Mouse (Mus musculus): ENCODE data around the gene Irgm1. TPM values are rescaled to one million over a fixed set of nuclear protein-coding genes. Genes with fewer than 3 reads are reported as not detected.
"Not testable (repeated sequence)": the region's sequence is repeated elsewhere in the genome, so short reads cannot be mapped to it uniquely, and the experiment has no call there.

Irgm1 gene
- polyA plus RNA-seq, 1 experiment: 20.0 TPM

DNA sequence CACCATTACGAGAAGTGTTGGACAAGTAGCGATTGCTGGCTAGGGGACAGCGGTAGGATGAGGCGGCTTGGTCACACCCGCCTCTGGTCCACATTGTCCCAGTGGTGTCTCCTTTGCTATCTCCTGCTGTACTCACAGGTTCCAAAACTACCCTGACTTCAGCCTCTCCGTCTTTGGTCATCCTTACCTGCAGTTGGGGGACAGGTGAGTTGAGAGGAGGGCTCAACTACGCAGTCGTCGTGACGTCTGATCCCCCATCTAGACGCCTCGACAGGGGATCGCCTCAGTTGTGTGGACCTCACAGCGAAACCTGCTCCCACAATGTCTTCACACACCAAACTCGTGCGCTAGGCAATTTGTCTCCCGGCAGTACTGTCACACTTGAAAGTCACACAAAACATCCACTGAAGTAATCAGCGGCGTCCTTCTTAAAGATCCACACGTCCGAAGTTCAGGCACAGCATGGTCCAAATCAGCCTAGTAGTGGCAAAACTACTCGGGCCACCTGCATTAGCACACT, 47.1 kb downstream of the Irgm1 start:
- H3K27ac ChIP-seq (ENCODE audit: control insufficient read depth, insufficient read depth, low read length): no peak overlapping the region
- H3K27me3 ChIP-seq (ENCODE audit: control insufficient read depth, insufficient read depth, low read length): peaks cover 25% of the 10 kb centered on the region
- no peak for TF ChIP-seq POLR2A (IDR thresholded peaks at IDR 0.05; ENCODE audit: control insufficient read depth, extremely low read depth, insufficient read depth, low read length, poor library complexity)
- no peak for TF ChIP-seq CTCF (IDR thresholded peaks at IDR 0.05; ENCODE audit: borderline replicate concordance, control insufficient read depth, extremely low read depth, insufficient read depth, low read length, poor library complexity)
- peaks cover 10% of the 10 kb centered on the region for H3K4me1 ChIP-seq (replicated peaks; ENCODE audit: control insufficient read depth, insufficient read depth, low read length)
- peak; percentile 11 for DNase-seq
- WGBS: 22% methylated on average over 22 of the region's 22 CpGs
- no peaks in the 10 kb centered on the region for H3K36me3 ChIP-seq (ENCODE audit: control insufficient read depth, insufficient read depth, low read length)
- H3K4me3 ChIP-seq (ENCODE audit: control insufficient read depth, insufficient read depth, low read length): no peak overlapping the region

DNA sequence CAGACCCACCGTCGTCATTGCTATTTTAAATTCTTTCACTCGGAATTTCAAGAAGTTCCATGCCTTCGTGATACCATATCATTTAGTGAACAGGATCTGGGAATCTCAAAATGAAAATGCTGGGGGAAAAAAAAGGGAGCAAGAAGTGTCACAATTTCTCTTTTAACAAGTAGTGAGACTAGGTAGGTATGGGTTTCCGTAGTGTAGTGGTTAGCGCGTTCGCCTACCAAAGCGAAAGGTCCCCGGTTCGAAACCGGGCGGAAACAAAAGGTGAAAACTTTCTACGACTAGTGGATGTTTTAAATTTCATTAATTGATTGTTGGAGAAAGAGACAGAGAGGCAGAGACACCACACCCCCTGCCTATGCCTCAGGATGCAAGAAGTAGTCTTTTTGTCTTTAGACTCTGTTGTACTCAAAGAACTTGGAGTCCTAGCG, 47.9 kb downstream of the Irgm1 start:
- TF ChIP-seq POLR2A (IDR thresholded peaks at IDR 0.05; ENCODE audit: control insufficient read depth, extremely low read depth, insufficient read depth, low read length, poor library complexity): no peak
- no peak for TF ChIP-seq CTCF (IDR thresholded peaks at IDR 0.05; ENCODE audit: borderline replicate concordance, control insufficient read depth, extremely low read depth, insufficient read depth, low read length, poor library complexity)
- H3K4me3 ChIP-seq (ENCODE audit: control insufficient read depth, insufficient read depth, low read length): peak overlapping the region; percentile 18; the same call in 1 of the 2 replicates
- peaks cover 25% of the 10 kb centered on the region for H3K27me3 ChIP-seq (ENCODE audit: control insufficient read depth, insufficient read depth, low read length)
- DNase-seq: peak; percentile 72
- no peak overlapping the region for H3K27ac ChIP-seq (ENCODE audit: control insufficient read depth, insufficient read depth, low read length)
- WGBS: under 1% methylated on average over 15 of the region's 15 CpGs
- peaks cover 10% of the 10 kb centered on the region for H3K4me1 ChIP-seq (replicated peaks; ENCODE audit: control insufficient read depth, insufficient read depth, low read length)
- no peaks in the 10 kb centered on the region for H3K36me3 ChIP-seq (ENCODE audit: control insufficient read depth, insufficient read depth, low read length)

DNA sequence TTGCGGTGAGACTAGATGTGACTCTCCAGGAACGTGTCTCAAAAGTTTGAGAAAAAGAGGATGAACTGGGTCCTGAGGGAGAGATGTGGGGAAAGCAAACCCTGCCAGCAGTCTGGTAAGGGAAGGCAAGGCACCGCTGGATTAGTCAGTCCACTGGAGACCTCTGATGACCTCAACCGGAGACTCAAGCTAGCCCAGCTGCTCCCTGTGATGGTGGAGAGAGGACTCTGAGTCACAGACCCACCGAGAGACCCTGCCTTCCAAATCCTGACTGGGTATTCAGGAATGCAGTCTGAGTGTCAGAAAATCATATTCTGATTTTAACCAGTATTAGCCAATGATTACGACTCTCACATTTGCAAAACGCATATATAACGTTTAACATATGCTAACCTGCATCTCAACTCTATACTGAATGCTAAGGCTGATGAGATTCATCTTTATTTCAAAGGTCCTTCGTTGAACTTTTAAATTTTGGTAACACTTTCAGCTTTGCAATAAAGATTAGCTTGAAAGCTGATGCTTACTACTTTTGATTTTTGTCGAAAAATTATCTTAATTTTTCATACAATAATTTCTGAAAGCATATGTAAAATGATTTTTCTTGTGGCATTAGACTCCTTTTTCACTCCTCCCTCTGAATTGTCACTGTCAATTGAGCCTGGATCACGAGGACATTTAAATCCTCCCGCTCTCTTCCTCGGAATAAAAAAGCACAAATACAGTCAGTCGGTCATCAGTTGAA, 48.5 kb downstream of the Irgm1 start:
- 60% methylated on average over 14 of the region's 14 CpGs for WGBS
- no peaks in the 10 kb centered on the region for H3K36me3 ChIP-seq (ENCODE audit: control insufficient read depth, insufficient read depth, low read length)
- peaks cover 10% of the 10 kb centered on the region for H3K4me1 ChIP-seq (replicated peaks; ENCODE audit: control insufficient read depth, insufficient read depth, low read length)
- H3K27me3 ChIP-seq (ENCODE audit: control insufficient read depth, insufficient read depth, low read length): peaks cover 24% of the 10 kb centered on the region
- H3K27ac ChIP-seq (ENCODE audit: control insufficient read depth, insufficient read depth, low read length): no peak overlapping the region
- no peak for DNase-seq
- no peak for TF ChIP-seq POLR2A (IDR thresholded peaks at IDR 0.05; ENCODE audit: control insufficient read depth, extremely low read depth, insufficient read depth, low read length, poor library complexity)
- no peak for TF ChIP-seq CTCF (IDR thresholded peaks at IDR 0.05; ENCODE audit: borderline replicate concordance, control insufficient read depth, extremely low read depth, insufficient read depth, low read length, poor library complexity)
- no peak overlapping the region for H3K4me3 ChIP-seq (ENCODE audit: control insufficient read depth, insufficient read depth, low read length)

DNA sequence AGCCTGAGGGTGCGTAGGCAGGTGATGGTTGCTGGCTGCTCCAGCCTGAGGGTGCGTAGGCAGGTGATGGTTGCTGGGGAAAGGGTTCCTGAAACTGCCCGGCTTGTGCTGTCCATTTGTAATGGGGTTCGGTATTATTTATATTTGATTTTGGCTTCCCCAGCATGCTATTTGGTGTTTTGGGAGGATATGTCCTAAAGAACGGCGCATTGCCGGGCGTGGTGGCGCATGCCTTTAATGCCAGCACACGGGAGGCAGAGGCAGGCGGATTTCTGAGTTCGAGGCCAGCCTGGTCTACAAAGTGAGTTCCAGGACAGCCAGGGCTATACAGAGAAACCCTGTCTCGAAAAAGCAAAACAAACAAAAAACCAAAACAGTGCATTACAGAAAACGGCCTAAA, 50.2 kb downstream of the Irgm1 start:
- H3K4me3 ChIP-seq (ENCODE audit: control insufficient read depth, insufficient read depth, low read length); H3K4me1 ChIP-seq (replicated peaks; ENCODE audit: control insufficient read depth, insufficient read depth, low read length); H3K27ac ChIP-seq (ENCODE audit: control insufficient read depth, insufficient read depth, low read length); DNase-seq; H3K36me3 ChIP-seq (ENCODE audit: control insufficient read depth, insufficient read depth, low read length): not testable (repeated sequence)
- WGBS: 94% methylated on average over 14 of the region's 14 CpGs
- H3K27me3 ChIP-seq (ENCODE audit: control insufficient read depth, insufficient read depth, low read length): peaks cover 13% of the 10 kb centered on the region

DNA sequence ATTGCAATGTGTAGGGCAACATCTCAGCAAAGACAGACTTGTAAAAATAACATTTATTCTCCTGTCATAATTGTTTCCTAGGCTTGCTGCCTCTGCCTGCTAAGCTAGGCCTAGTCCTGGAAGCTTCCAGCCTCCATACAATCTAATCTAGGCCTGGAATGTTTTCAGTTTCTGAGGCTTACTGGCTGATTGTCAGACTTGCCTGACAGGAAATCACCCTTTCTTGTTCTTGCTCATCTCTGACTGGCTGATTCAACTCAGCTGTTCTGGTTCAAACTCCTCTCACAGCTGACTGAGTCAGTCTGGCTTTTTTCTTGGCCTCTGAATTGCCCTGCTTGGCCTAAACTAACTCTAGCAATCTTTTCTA, 51.2 kb downstream of the Irgm1 start:
- Histone ChIP-seq H3K4me3 (ENCODE audit: control insufficient read depth, insufficient read depth, low read length) (no peak overlapping the region), H3K4me1 (replicated peaks; ENCODE audit: control insufficient read depth, insufficient read depth, low read length) (peaks cover 17% of the 10 kb centered on the region), H3K36me3 (ENCODE audit: control insufficient read depth, insufficient read depth, low read length) (no peaks in the 10 kb centered on the region), H3K27ac (ENCODE audit: control insufficient read depth, insufficient read depth, low read length) (no peak overlapping the region), H3K27me3 (ENCODE audit: control insufficient read depth, insufficient read depth, low read length) (peaks cover 13% of the 10 kb centered on the region)
- TF ChIP-seq CTCF (IDR thresholded peaks at IDR 0.05; ENCODE audit: borderline replicate concordance, control insufficient read depth, extremely low read depth, insufficient read depth, low read length, poor library complexity) (no peak), POLR2A (IDR thresholded peaks at IDR 0.05; ENCODE audit: control insufficient read depth, extremely low read depth, insufficient read depth, low read length, poor library complexity) (no peak)
- DNase-seq: no peak

DNA sequence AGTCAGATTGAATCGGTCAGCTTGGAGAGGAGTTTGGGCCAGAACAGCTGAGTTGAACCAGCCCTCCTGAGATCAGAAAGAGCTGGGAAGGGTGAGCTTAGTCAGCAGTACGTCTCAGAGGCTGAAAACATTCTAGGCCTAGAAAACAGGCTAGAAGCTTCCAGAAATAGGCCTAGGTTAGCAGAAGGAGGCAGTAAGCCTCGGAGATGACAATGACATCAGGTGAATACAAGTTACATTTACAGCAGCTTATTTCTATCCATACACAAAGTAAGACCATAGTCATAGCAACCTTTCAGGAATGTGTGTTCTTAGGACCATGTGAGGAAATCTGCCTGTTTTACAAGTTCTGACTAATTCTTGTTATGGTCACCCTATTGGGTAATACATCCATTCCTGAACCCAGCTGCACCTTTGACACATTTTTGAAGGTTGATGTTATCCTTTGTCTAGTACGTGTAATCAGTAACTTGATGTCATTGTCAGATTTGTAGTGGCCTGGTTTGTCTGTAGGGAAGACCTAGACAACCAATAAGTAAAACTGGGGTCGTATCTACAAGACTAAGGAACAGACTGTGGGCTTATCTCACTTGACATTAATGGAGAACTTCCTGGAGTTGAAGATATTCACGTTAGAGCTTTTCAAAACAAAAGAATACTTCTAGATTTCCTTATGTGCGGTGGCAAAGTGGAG, 51.7 kb downstream of the Irgm1 start:
- Histone ChIP-seq H3K27me3 (ENCODE audit: control insufficient read depth, insufficient read depth, low read length) (peaks cover 9% of the 10 kb centered on the region), H3K36me3 (ENCODE audit: control insufficient read depth, insufficient read depth, low read length) (no peaks in the 10 kb centered on the region), H3K27ac (ENCODE audit: control insufficient read depth, insufficient read depth, low read length) (no peak overlapping the region), H3K4me3 (ENCODE audit: control insufficient read depth, insufficient read depth, low read length) (no peak overlapping the region), H3K4me1 (replicated peaks; ENCODE audit: control insufficient read depth, insufficient read depth, low read length) (peaks cover 17% of the 10 kb centered on the region)
- DNase-seq: no peak
- TF ChIP-seq CTCF (IDR thresholded peaks at IDR 0.05; ENCODE audit: borderline replicate concordance, control insufficient read depth, extremely low read depth, insufficient read depth, low read length, poor library complexity) (no peak), POLR2A (IDR thresholded peaks at IDR 0.05; ENCODE audit: control insufficient read depth, extremely low read depth, insufficient read depth, low read length, poor library complexity) (no peak)
- 84% methylated on average over 7 of the region's 7 CpGs for WGBS

All from thymus, adult 2 months (tissue).